Mouse (Mus musculus) hindbrain, embryonic 12.5 days (tissue): ENCODE data around the gene 4930467E23Rik. TPM values are rescaled to one million over a fixed set of nuclear protein-coding genes. Genes with fewer than 3 reads are reported as not detected.
"Not testable (repeated sequence)": the region's sequence is repeated elsewhere in the genome, so short reads cannot be mapped to it uniquely, and the experiment has no call there.

ENCODE experiments used
- ATAC-seq: fragments of 200-750 bp; cut with Nextera tagmentation; 2 replicates; pipeline ENCODE4 v1.8.0; 2017; ENCODE audit warnings: moderate TSS enrichment; ENCODE audit not compliant: low FRiP score
- H3K27ac ChIP-seq: fragments of 300-500 bp; sonication (generic); 2 replicates; pipeline ENCODE4 v1.5.1; 2016; ENCODE audit warnings: mild to moderate bottlenecking
- H3K27me3 ChIP-seq: fragments of 300-500 bp; sonication (generic); 2 replicates; pipeline ENCODE4 v1.6.1; 2016; ENCODE audit warnings: mild to moderate bottlenecking
- H3K36me3 ChIP-seq: fragments of 300-500 bp; sonication (generic); 2 replicates; pipeline ENCODE4 v1.6.1; 2016; ENCODE audit warnings: mild to moderate bottlenecking
- H3K4me1 ChIP-seq: fragments of 300-500 bp; sonication (generic); 2 replicates; pipeline ENCODE4 v1.6.1; 2016
- H3K4me2 ChIP-seq: fragments of 300-500 bp; sonication (generic); replicated peaks from 2 replicates; pipeline ENCODE4 v1.6.1; 2016; ENCODE audit warnings: mild to moderate bottlenecking
- H3K4me3 ChIP-seq: fragments of 300-500 bp; sonication (generic); 2 replicates; pipeline ENCODE4 v1.5.1; 2016; ENCODE audit warnings: mild to moderate bottlenecking
- H3K9ac ChIP-seq: fragments of 300-500 bp; sonication (generic); 2 replicates; pipeline ENCODE4 v1.6.1; 2016; ENCODE audit warnings: mild to moderate bottlenecking, moderate library complexity
- H3K9me3 ChIP-seq: fragments of 300-500 bp; sonication (generic); replicated peaks from 2 replicates; pipeline ENCODE4 v1.6.1; 2016; ENCODE audit warnings: mild to moderate bottlenecking
- WGBS: fragments of 180-500 bp; shearing (Covaris S2); methylation state at CpG from one replicate; pipeline ENCODE4 v1.1.7; 2016; 5-methylcytosine and 5-hydroxymethylcytosine counted together
- polyA plus RNA-seq: library from polyadenylated mRNA; unstranded; fragments of >200 nt; fragmentation: Nextera tagmentation; extraction: Ambion mirVana; gene quantifications from 2 replicates; pipeline ENCODE4 v1.2.1, GENCODE M21; 2016

Gene 4930467E23Rik
- polyA plus RNA-seq, 1 experiment from 2014 or later: 0.09 TPM

GRCm38 (mm10) chr8:19714426-19714825 lies 14.9 kb upstream of the 4930467E23Rik start:
- not testable (repeated sequence) for H3K27me3 ChIP-seq, H3K9ac ChIP-seq, H3K36me3 ChIP-seq, ATAC-seq, H3K4me3 ChIP-seq, H3K4me2 ChIP-seq, H3K4me1 ChIP-seq, H3K27ac ChIP-seq
- 89% methylated on average over 2 of the region's 2 CpGs for WGBS
- H3K9me3 ChIP-seq: peaks cover 11% of the 10 kb centered on the region

- not testable (repeated sequence) for H3K27ac ChIP-seq, H3K4me3 ChIP-seq, ATAC-seq, H3K27me3 ChIP-seq, H3K9me3 ChIP-seq, H3K36me3 ChIP-seq, H3K4me1 ChIP-seq, H3K9ac ChIP-seq, H3K4me2 ChIP-seq
- WGBS: 91% methylated on average over 3 of the region's 3 CpGs
Observed at GRCm38 (mm10) chr8:19715266-19715665, 14.1 kb upstream of the 4930467E23Rik start.

GRCm38 (mm10) chr8:19717851-19718250 lies 11.5 kb upstream of the 4930467E23Rik start:
- WGBS: 88% methylated on average over 3 of the region's 3 CpGs
- not testable (repeated sequence) for H3K4me1 ChIP-seq, H3K27ac ChIP-seq, H3K36me3 ChIP-seq, H3K4me2 ChIP-seq, H3K9me3 ChIP-seq, H3K27me3 ChIP-seq, H3K4me3 ChIP-seq, H3K9ac ChIP-seq, ATAC-seq

GRCm38 (mm10) chr8:19719513-19719912 lies 9.9 kb upstream of the 4930467E23Rik start:
- not testable (repeated sequence) for H3K27ac ChIP-seq, H3K4me3 ChIP-seq, H3K4me1 ChIP-seq, H3K36me3 ChIP-seq, H3K27me3 ChIP-seq, H3K9ac ChIP-seq, ATAC-seq, H3K4me2 ChIP-seq, H3K9me3 ChIP-seq
- 67% methylated on average over 3 of the region's 3 CpGs for WGBS

DNA sequence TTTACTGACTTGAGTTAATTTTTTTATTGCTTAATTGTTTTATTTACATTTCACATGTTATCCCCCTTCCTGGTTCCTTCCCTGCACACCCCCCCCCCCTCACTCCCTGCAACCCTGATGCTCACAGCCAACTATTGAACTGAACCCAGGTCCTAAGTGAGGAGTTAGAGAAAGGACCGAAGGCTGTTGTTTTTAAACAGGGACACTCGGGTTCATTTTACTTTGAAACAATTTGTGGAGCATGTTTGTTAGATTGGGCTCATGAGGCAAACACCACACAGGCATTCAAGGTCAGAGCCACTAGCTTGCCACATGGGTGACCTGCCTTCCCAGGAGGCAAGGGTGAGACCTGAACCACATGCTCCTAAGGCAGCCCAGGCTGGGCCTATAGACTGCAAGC lies 4.5 kb upstream of the 4930467E23Rik start:
- not testable (repeated sequence) for H3K27ac ChIP-seq, H3K4me1 ChIP-seq, H3K9me3 ChIP-seq, H3K4me3 ChIP-seq, H3K36me3 ChIP-seq, ATAC-seq, H3K9ac ChIP-seq, H3K4me2 ChIP-seq, H3K27me3 ChIP-seq
- 62% methylated on average over 2 of the region's 2 CpGs for WGBS

GRCm38 (mm10) chr8:19751773-19752172 lies 22.4 kb downstream of the 4930467E23Rik start:
- H3K4me3 ChIP-seq, H3K4me2 ChIP-seq, H3K27ac ChIP-seq, H3K27me3 ChIP-seq, H3K9ac ChIP-seq, H3K36me3 ChIP-seq, ATAC-seq, H3K4me1 ChIP-seq, H3K9me3 ChIP-seq: not testable (repeated sequence)

DNA sequence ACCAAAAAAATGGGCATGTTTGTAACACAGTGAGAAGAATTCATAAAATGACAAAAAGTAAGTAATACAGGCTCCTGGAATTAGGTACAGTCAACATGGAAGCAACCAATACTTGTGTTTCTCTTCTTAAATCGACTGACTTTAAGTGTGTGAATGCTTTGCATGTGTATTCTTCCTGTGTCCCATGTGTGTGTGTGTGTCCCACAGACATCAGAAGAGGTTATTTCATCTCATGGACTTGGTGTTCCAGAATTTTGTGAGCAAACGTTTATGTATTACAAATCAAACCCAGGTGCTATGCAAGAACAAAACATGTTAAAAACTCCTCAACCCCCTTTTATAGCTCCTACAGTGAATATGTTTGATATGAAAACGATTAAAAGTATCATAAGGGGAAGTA lies 24.8 kb downstream of the 4930467E23Rik start:
- H3K4me2 ChIP-seq, H3K9ac ChIP-seq, H3K27me3 ChIP-seq, H3K27ac ChIP-seq, H3K4me3 ChIP-seq, H3K4me1 ChIP-seq, H3K36me3 ChIP-seq, ATAC-seq, H3K9me3 ChIP-seq: not testable (repeated sequence)
- 68% methylated on average over 3 of the region's 3 CpGs for WGBS

GRCm38 (mm10) chr8:19754961-19755360 lies 25.6 kb downstream of the 4930467E23Rik start:
- WGBS: 84% methylated on average over 3 of the region's 3 CpGs
- not testable (repeated sequence) for H3K4me2 ChIP-seq, H3K9ac ChIP-seq, H3K4me3 ChIP-seq, H3K9me3 ChIP-seq, H3K27me3 ChIP-seq, H3K27ac ChIP-seq, ATAC-seq, H3K4me1 ChIP-seq, H3K36me3 ChIP-seq

GRCm38 (mm10) chr8:19761660-19762059 lies 32.3 kb downstream of the 4930467E23Rik start:
- 86% methylated on average over 5 of the region's 5 CpGs for WGBS
- H3K9me3 ChIP-seq, H3K27ac ChIP-seq, H3K36me3 ChIP-seq, H3K9ac ChIP-seq, ATAC-seq, H3K4me3 ChIP-seq, H3K4me1 ChIP-seq, H3K27me3 ChIP-seq, H3K4me2 ChIP-seq: not testable (repeated sequence)

DNA sequence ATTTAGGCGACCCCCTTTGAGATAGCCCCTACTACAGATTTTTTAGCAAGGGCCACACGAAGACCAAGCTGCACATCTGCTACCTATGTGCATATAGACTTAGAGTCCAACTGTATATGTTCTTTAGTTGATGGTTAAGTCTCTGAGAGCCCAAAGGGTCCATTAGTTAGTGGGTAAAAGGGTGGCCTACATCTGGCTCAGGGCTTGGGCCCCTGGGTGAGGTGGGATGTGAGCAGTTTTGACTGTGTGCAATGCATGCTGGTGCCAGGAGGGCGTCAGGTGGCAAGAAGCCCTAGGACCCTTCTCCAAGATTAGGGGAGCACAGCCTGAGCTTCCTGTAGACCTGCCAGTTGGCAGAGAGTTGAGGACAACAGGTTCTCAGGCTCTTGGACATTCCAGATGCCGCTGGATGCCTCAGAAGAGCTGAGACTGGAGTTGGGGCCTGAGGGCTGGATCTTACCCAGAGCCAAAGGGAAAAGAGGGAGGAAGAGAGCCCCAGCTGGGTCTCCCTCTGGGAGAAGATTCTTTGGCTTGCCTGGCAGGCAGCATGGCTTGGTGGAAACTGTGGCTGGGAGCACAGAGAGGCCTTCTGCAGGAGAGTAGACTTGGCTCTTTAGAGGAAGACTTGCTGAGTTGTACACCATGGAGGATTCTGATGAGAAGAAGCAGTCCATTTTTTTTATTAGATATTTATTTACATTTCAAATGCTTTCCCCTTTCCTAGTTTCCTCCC lies 33.6 kb downstream of the 4930467E23Rik start:
- H3K27ac ChIP-seq, ATAC-seq, H3K9me3 ChIP-seq, H3K36me3 ChIP-seq, H3K4me3 ChIP-seq, H3K27me3 ChIP-seq, H3K9ac ChIP-seq, H3K4me2 ChIP-seq, H3K4me1 ChIP-seq: not testable (repeated sequence)
- WGBS: 74% methylated on average over 4 of the region's 4 CpGs

DNA sequence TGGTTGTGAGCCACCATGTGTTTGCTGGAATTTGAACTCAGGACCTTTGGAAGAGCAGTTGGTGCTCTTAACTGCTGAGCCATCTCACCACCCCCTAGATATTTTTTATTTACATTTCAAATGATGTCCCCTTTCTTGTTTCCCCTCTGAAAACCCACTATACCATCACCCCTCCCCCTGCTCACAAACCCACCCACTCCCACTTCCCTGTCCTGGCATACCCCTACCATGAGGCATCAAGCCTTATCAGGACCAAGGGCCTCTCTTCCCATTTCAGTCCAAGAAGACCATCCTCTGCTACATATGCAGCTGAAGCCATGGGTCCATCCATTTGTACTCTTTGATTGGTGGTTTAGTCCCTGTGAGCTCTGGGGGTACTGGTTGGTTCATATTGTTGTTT lies 36.2 kb downstream of the 4930467E23Rik start:
- not testable (repeated sequence) for H3K4me2 ChIP-seq, H3K27ac ChIP-seq, H3K9ac ChIP-seq, H3K27me3 ChIP-seq, H3K9me3 ChIP-seq, H3K4me1 ChIP-seq, H3K4me3 ChIP-seq, H3K36me3 ChIP-seq, ATAC-seq

DNA sequence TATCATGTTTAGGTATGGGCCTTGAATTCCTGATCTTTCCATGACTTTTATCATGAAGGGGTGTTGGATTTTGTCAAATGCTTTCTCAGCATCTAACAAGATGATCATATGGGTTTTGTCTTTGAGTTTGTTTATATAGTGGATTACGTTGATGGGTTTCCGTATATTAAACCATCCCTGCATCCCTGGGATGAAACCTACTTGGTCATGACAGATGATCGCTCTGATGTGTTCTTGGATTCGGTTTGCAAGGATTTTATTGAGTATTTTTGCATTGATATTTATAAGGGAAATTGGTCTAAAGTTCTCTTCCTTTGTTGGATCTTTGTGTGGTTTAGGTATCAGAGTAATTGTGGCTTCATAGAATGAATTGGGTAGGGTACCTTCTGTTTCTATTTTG lies 44.1 kb downstream of the 4930467E23Rik start:
- not testable (repeated sequence) for H3K4me2 ChIP-seq, H3K9me3 ChIP-seq, H3K9ac ChIP-seq, ATAC-seq, H3K4me3 ChIP-seq, H3K27me3 ChIP-seq, H3K4me1 ChIP-seq, H3K36me3 ChIP-seq, H3K27ac ChIP-seq
- WGBS: 87% methylated on average over 4 of the region's 4 CpGs

- not testable (repeated sequence) for H3K27ac ChIP-seq, H3K36me3 ChIP-seq, H3K4me1 ChIP-seq, H3K4me3 ChIP-seq, ATAC-seq, H3K4me2 ChIP-seq, H3K9ac ChIP-seq, H3K27me3 ChIP-seq, H3K9me3 ChIP-seq
Observed at GRCm38 (mm10) chr8:19776311-19776710, 46.9 kb downstream of the 4930467E23Rik start.
